Mouse (Mus musculus): ENCODE measurements at regions not wholly inside any gene's neighbourhood (a gene's known extent, or its start where the extent isn't known, plus 50 kb on each side); places are given as distances from the start of the nearest gene placed in this dataset.

- no peak for DNase-seq (ENCODE audit: low read depth, low spot score)
Measured at GRCm38 (mm10) chr3:23127134-23127533, 1050.7 kb downstream of the Tbl1xr1 start.

DNA sequence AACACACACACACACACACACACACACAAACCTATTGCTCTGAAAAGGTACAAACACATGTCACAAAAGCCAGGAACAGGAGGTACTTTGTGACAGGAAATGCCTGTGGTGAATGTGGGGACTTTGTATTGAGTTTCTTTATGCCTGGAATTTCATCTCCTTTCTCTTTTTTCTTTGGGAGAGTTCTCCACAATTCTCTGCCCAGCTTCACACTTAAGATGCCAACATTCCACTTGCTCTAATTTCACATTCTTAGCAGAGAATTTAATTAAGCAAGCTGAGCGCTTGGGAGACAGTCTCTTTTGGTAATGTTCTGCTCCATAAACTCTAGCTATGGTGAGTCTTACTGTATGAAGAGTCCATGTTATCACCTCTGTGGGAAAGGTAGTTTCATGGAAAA lies 1059.1 kb downstream of the Tbl1xr1 start:
- no peak for DNase-seq (ENCODE audit: low read depth, low spot score)

- no peak for DNase-seq (ENCODE audit: low read depth, low spot score)
Measured at GRCm38 (mm10) chr3:23138932-23139331, 1062.5 kb downstream of the Tbl1xr1 start.

DNA sequence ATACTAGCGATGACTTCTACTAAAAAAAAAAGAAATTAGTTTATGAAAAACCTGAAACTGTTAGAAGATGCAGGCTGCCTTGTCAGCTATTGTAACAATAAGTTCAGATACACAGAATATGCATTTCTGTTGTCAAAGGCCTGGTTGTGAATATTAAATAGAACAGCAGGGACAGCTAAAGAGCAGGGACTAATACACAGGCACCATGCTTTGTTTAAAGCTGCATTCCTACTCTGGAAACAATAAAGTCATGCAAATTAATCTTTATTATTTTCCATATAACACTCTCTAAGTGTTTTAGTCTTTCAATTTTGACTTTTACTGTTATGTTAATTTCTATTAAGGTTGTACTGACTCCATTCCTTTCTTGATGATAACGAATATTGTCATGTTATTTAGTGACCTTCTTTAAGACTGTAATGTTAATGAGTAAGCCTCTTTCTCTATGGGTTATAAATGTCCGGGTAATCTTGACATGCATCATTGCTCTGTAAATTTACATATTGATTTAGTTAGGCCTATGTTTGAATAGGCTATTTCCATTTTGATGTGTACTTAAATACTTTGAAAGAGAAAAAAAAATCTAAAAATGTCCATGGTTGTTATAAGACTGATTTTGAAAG lies 1088.5 kb downstream of the Tbl1xr1 start:
- no peak for DNase-seq (ENCODE audit: low read depth, low spot score)

DNA sequence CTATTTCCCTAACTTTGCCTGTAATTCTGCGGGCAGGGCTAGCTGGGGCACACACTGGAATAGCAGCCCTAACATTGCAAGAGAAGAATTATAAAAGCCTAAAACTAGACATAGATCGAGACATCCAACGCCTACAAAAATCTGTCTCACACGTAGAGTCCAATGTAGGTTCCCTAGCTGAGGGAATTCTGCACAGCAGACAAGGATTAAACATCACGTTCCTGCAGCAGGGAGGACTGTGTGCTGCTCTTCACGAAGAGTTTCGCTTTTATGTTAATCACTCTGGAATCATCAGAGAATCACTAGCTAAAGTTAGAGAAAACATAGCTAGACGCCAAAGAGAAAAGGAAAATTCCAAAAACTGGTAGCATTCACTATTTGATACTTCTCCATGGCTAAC lies 1106.9 kb downstream of the Tbl1xr1 start:
- no peak for DNase-seq (ENCODE audit: low read depth, low spot score)

- no peak for DNase-seq (ENCODE audit: low read depth, low spot score)
Measured at GRCm38 (mm10) chr3:23188479-23188878, 1112.0 kb downstream of the Tbl1xr1 start.

- DNase-seq (ENCODE audit: low read depth, low spot score): no peak
Measured at GRCm38 (mm10) chr3:23200056-23200455, 1123.6 kb downstream of the Tbl1xr1 start.

DNA sequence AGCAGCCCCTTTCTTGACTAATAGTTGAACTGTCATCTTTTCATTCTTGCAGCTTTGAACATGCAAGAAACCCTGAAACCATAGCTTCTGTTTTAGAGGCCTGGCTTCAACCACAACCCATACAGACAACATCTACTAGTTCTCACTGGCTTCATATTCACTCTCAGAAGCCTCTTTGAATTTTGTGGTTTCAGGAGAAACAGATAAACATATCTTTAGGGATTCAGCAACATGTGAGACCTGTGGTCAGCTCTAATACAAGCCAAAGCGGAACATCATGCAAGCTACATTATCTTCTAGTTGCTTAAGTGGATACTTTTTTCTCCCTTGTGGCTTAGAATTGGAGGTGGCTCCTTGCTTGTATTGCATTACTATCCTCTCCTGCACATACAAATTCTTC lies 1138.0 kb downstream of the Tbl1xr1 start:
- DNase-seq (ENCODE audit: low read depth, low spot score): no peak

DNA sequence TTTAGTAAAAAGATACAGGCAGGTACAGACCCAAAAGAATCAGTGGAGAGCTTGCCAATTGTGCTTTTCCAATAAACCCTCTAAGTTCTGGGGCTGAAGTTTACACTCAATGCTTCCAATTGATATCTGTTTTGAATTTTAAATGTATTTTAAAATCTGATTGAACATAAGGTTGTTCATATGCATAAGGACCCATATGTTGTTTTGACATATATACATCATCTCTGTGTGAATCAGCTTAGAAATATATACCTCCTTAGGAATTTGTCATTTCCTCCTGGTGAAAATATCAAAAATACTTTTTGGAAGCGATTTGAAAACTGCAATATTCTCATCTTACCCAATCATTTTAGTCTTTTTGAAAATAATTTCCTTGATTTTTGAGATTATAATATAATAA lies 1140.3 kb downstream of the Tbl1xr1 start:
- no peak for DNase-seq (ENCODE audit: low read depth, low spot score)

DNA sequence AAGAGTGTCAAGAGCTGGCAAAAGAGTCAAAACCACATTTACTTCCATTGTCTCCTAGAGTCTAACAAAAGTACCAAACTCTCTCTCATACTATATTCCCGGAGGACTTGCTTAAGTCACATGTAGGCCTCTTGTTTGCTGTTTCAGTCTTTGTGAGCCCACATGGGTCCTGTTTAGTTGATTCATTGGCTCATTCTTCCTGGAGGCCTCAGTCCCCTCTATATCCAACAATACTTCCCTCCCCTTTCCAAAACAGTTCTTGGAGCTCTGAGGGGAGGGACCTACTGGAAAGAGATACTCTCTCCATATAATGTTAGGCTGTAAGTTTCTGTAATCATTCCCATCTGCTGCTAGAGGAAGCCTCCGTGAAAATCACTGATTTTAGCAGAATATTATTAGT lies 1171.8 kb downstream of the Tbl1xr1 start:
- no peak for DNase-seq (ENCODE audit: low read depth, low spot score)

DNA sequence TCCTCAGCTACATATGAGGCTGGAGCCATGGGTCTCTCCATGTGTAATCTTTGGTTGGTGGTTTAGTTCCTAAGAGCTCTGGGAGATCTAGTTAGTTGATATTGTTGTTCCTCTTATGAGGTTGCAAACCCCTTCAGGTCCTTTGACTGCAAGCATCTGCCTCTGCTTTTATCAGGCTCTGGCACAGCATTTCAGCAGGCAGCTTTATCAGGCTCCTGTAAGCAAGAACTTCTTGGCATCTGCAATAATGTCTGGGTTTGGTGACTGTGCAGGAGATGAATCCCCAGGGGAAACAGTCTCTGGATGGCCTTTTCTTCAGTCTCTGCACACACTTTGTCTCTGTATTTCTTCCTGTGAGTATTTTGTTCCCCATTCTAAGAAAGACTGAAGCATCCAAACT lies 1175.7 kb downstream of the Tbl1xr1 start:
- DNase-seq (ENCODE audit: low read depth, low spot score): no peak

DNA sequence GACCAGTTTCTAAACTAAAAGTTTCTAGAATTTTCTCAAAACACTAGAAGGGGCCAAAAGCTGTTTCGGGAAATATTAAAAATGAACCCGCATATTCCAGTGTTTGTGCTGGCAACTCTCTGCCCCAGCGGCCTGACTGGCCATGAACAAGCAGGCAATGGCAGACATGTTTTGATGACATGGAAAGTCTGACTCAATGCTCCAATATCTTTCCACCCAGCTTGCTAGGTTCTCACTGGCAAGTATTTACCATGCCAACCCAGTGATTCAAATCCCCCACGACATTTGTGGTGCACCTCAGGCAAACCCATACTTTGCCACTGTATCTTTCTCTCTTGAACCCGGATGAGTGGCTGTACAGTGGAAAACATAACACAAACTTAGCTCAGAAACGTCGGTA lies 1222.4 kb downstream of the Tbl1xr1 start:
- no peak for DNase-seq (ENCODE audit: low read depth, low spot score)

- no peak for DNase-seq (ENCODE audit: low read depth, low spot score)
Measured at GRCm38 (mm10) chr3:23334216-23334615, 1257.8 kb downstream of the Tbl1xr1 start.

DNA sequence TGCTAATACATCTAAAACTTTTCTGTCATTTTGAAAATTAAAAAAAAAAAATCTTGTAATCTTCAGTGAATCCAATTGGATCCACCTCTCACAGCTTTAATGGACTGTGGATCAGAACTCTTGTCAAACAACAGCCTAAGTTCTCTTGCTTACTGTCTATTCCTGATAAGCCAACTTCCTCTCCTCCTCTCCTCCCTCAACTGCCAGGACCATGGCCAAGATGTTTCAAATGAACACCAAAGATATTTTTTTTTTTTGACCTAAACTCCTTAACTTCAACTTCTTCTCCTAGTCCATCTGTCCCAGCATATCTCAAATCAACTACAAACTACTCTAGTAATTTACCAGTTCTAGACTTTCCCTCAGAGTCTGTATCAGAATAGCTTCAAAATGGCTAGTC lies 1258.5 kb downstream of the Tbl1xr1 start:
- DNase-seq (ENCODE audit: low read depth, low spot score): no peak

DNA sequence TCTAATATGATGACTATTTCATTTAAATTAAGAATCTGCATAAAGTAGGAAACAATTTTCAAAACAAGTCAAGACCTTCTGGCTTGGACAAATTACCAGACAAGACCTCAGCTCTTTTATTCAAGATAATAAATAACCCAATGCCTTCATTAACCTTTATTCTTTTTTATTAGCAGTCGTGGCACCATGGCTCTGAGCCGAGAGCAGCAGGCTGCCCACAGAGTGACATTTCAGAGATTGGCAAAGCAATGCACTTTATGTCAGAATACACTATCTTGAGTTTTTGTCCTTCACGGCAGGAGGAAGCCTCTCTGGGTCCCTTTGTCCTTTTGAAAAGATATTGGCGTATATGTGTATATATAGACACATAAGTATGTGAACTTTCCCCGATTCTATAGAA lies 1297.9 kb downstream of the Tbl1xr1 start:
- no peak for DNase-seq (ENCODE audit: low read depth, low spot score)

GRCm38 (mm10) chr3:23404877-23405276 lies 1328.4 kb downstream of the Tbl1xr1 start:
- no peak for DNase-seq (ENCODE audit: low read depth, low spot score)

- no peak for DNase-seq (ENCODE audit: low read depth, low spot score)
Measured at GRCm38 (mm10) chr3:23409431-23409830, 1333.0 kb downstream of the Tbl1xr1 start.

DNA sequence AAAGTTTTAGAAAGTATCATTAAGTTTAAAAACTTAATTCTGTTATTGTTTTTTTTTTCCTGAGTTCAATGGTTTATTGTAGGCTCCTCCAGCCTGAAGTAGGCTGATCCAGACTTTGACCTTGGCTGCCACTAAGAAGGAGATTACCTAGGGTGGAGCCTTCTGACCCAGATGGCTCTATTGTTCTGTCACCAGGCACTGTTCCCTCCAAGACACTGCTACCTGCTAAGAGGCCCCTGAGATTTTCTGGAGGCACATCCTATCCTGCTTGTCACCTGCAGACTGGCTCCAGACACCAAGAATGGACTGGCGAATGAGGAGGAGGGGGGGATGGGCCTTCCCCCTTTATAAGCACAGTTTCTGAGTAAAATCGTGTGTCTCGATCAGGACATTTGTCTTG lies 1350.5 kb downstream of the Tbl1xr1 start:
- peak; percentile 7 for DNase-seq (ENCODE audit: low read depth, low spot score)

GRCm38 (mm10) chr3:23435016-23435415 lies 1358.6 kb downstream of the Tbl1xr1 start:
- no peak for DNase-seq (ENCODE audit: low read depth, low spot score)

DNA sequence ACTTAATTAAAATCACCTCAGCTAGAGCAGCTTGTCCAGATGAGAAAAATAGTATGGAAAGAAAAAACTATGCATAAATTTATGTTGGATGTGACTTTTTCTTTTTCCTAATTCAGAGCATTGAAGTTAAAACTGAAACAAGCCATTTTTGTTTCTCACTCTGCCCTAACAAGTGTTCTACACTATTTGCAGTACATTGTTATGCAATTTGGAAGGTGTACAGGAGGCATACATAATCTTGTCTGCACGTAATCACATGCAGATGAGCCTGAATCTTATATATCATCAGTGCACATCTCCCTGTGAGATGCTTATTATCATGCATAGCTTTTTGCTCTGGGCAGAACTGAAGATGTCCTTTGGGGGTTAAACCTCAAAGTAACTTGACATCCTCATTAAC lies 1381.3 kb downstream of the Tbl1xr1 start:
- DNase-seq (ENCODE audit: low read depth, low spot score): no peak

- no peak for DNase-seq (ENCODE audit: low read depth, low spot score)
Measured at GRCm38 (mm10) chr3:23499889-23500288, 1423.4 kb downstream of the Tbl1xr1 start.

GRCm38 (mm10) chr3:23547546-23547945 lies 1471.1 kb downstream of the Tbl1xr1 start:
- DNase-seq (ENCODE audit: low read depth, low spot score): peak; percentile 24

GRCm38 (mm10) chr3:23564340-23564739 lies 1487.9 kb downstream of the Tbl1xr1 start:
- no peak for DNase-seq (ENCODE audit: low read depth, low spot score)

GRCm38 (mm10) chr3:23568806-23569205 lies 1492.4 kb downstream of the Tbl1xr1 start:
- DNase-seq (ENCODE audit: low read depth, low spot score): no peak

Measured in A20 (cell line).